Mouse (Mus musculus) thymus, adult 2 months (tissue): ENCODE measurements around the gene Usp45.
A peak's percentile ranks its signal among the peaks of the same experiment; 100 is the strongest.

Experiments used
- CTCF ChIP-seq: fragments of 200-500 bp; IDR thresholded peaks from 2 replicates; pipeline ENCODE4 v1.5.1; 2012; ENCODE audit warnings: mild to moderate bottlenecking, control low read depth, low read length, moderate library complexity, borderline replicate concordance; ENCODE audit not compliant: control insufficient read depth, poor library complexity, insufficient read depth; ENCODE audit errors: extremely low read depth
- POLR2A ChIP-seq: fragments of 200-500 bp; IDR thresholded peaks from 2 replicates; pipeline ENCODE4 v1.6.1; 2012; ENCODE audit warnings: mild to moderate bottlenecking, low read length, control low read depth, moderate library complexity; ENCODE audit not compliant: control insufficient read depth, poor library complexity, insufficient read depth; ENCODE audit errors: extremely low read depth

DNA sequence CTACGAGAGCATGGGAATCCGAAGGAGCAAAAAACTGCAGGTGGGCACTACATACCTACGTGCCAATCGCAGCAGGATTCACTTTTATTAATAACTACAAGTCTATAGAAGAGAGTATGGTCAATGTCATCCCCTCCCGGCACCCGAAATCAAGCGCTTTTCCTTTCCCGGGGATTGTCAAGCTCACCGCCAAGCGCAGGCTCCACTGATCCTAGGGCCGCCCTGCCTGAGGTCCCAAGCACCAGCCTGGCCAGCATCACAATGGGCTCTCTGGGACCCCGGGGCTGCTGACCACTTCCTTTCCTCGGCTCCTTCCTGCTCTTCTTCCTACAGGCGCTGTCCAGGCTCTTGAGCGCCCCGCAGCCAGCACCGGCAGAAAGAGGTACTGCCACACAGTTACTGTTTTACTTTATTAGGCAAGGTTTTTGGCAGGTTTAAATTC is at the start of gene Usp45, which contains the start of gene Tstd3:
- TF ChIP-seq CTCF, result peak; percentile 85
- TF ChIP-seq POLR2A, result no peak
